Mouse (Mus musculus): Measurements from ENCODE around the gene Map9.
"Not testable (repeated sequence)": the region's sequence is repeated elsewhere in the genome, so short reads cannot be mapped to it uniquely, and the experiment has no call there.

Gene Map9

DNA sequence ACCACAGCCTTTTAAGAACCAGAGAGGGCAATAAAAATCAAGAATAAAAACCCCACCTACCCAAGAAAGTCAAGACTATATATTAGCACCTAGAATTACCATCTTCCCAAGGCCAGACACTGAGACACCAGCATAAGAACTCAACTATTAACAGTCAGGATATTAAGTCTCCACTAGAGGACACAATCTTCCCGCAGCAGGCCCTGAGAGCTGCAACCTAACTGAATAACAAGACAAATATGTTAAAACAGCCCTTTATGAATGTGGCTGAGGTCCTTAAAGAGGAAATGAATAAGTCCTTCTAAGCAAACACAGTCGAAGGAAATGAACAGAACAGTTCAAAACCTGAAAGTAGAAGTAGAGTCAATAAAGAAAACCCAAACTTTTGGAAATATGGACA is 49.6 kb downstream of the Map9 start:
- peak; percentile 36 for DNase-seq (ENCODE audit: low read depth, low spot score)

GRCm38 (mm10) chr3:82412397-82412796 is 54.6 kb downstream of the Map9 start:
- no peak for DNase-seq (ENCODE audit: low read depth, low spot score)

DNA sequence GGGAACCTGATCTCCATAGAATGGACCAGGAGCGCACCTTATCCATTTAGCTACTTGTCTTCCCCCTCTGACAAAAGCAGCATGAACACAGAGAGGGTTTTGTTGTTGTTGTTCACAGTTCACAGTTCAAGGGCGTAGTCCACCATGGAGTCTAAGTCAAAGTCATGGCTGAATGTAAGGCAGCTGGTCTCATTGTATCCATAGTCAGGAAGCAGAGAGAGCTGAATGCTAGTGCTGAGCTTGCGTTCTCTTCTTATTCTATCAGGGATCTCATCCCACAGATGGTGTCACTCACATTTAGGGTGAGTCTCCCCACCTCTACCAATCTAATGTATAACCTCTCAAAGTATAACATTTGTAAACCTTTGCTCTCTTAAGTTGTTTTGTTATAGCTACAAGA is 60.1 kb downstream of the Map9 start:
- DNase-seq (ENCODE audit: low read depth, low spot score) = no peak

DNA sequence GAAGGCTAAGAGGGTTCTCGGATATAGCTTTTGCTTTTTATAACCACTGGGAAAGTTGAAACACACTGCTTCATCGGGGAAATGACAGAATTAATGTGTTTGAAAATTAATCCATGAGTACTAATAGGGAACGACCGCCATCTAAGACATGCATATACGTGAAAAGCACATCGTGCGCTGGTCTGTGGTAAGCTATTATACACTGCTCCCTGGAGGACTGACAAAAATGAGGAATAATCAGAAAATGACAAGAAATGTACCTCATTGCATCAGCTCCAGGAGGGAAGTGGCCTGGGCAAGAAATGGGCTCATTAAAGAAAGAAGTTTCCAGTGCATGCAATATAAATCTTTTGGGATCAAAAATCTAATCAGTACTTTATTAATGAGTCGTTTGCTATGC is 77.5 kb downstream of the Map9 start:
- DNase-seq (ENCODE audit: low read depth, low spot score) = no peak

- DNase-seq (ENCODE audit: low read depth, low spot score) = no peak
These were observed 83.1 kb downstream of the Map9 start for GRCm38 (mm10) chr3:82440976-82441375.

DNA sequence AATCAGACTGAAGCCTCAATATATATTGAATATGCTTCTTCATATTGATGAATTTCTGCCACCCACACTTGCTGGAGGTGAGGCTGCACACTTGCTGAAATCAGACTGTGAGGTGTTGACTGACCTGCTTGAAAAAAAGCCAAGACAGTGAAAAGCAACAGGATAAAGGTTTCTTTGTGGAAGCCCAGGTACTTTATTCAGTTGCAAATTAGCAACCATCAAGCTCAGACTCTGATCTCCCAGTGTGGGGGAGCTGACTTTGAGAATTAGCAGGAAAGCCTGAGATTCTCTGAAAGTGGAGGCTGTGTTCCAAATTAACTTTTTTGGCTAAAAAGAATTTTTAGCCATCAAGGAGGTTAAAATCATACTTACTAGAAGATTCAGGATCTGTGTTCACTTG is 83.8 kb downstream of the Map9 start:
- DNase-seq (ENCODE audit: low read depth, low spot score) = not testable (repeated sequence)
